Mouse (Mus musculus) bone marrow macrophage, adult 2 months (primary cell): ENCODE measurements around the gene Atg5.

Experiments used
- CTCF ChIP-seq: IDR thresholded peaks from 2 replicates; pipeline ENCODE4 v1.5.1; 2012; ENCODE audit warnings: low read depth, mild to moderate bottlenecking, low read length, moderate library complexity
- POLR2A ChIP-seq: IDR thresholded peaks from 2 replicates; pipeline ENCODE4 v1.6.1; 2012; ENCODE audit warnings: mild to moderate bottlenecking, low read depth, low read length, borderline replicate concordance

- no peak for TF ChIP-seq CTCF
- no peak for TF ChIP-seq POLR2A
Measured at GRCm38 (mm10) chr10:44370666-44371065, 102.5 kb downstream of the Atg5 start.
